Mouse (Mus musculus): ENCODE results near the gene Ccr10.

The Ccr10 gene

GRCm38 (mm10) chr11:101190181-101190912, 15.1 kb upstream of the Ccr10 start:
- in situ Hi-C loops (cut with MboI; ENCODE audit: unreplicated experiment in 2 of 2) = loop anchor here (25.0 kb wide), 1 partner anchor 828 kb away; the partner anchor contains the start of gene Hap1 (in 2 of the 2)

- in situ Hi-C loops (cut with MboI; ENCODE audit: unreplicated experiment in 2 of 2) = loop anchor here (25.0 kb wide), 1 partner anchor 827 kb away; the partner anchor contains the start of gene Hap1 (in 2 of the 2)
Measured at GRCm38 (mm10) chr11:101189495-101190180, 14.4 kb upstream of the Ccr10 start.

GRCm38 (mm10) chr11:101188166-101188805, 13.0 kb upstream of the Ccr10 start:
- in situ Hi-C loops (cut with MboI; ENCODE audit: unreplicated experiment in 2 of 2) = loop anchor here (25.0 kb wide), 1 partner anchor 826 kb away; the partner anchor contains the start of gene Hap1 (in 2 of the 2)

DNA sequence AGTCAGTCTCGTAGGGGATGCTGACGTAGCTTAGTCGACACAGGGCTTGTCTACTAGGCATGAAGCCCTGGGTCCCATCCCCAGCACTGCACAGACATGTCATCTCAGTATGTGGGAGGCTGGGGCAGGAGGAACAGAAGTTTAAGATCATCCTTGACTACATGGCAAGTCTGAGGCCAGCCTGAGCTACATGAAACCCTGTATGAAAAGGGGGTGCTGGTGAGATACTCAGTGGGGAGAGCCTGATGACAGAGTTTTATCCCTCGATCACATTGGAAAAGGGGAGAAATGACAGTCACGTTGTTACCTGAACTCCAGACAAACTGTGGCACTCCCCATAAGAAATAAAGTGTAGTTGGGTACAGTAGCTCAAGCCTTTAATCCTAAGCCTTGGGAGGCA, 12.3 kb upstream of the Ccr10 start:
- in situ Hi-C loops (cut with MboI; ENCODE audit: unreplicated experiment in 2 of 2) = loop anchor here (25.0 kb wide), 1 partner anchor 825 kb away; the partner anchor contains the start of gene Hap1 (in 2 of the 2)

DNA sequence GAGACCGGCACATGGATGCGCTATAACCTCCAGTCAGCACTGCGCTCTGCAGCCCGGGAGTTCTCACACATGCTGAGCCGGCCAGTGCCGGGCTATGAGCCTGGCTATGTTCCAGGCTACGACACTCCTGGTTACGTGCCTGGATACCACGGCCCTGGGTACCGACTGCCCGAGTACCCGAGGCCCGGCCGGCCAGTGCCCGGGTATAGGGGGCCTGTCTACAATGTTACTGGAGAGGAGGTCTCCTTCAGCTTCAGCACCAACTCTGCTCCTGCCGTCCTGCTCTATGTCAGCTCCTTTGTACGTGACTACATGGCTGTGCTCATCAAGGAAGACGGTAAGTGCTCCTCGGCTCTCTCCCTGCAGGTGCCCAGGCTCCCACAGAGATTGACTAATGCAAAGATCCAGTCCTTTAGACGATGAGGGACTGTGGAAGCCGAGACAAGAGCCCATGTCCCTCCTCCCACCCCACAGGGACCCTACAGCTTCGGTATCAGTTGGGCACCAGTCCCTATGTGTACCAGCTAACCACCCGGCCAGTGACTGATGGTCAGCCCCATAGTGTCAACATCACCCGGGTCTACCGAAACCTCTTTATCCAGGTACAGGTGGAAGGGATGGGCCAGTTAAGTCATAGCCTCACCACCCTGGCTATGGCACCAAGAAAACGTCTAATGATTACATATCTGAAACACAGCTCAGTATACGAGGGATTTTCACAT, 11.4 kb upstream of the Ccr10 start:
- in situ Hi-C loops (cut with MboI; ENCODE audit: unreplicated experiment in 2 of 2) = loop anchor here (25.0 kb wide), 1 partner anchor 824 kb away; the partner anchor contains the start of gene Hap1 (in 2 of the 2)

DNA sequence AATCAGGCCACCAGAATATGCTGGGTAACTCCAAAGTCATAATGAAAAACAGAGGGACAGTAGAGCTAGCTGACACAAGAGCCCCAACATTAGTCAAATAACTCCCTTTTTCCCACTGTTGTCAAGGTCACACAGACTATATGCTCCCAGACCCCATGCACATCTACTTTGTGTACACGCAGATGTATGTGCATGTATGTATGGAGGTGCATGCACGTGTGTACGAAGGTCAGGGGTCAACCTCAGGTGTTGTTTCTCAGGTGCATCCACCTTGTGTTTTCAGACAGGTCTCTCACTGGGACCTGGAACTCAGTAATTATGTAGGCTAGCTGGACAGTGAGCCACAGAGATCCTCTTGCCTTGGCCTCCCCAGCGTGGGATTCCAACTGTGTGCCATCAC, 10.2 kb upstream of the Ccr10 start:
- in situ Hi-C loops (cut with MboI; ENCODE audit: unreplicated experiment in 2 of 2) = loop anchor here (25.0 kb wide), 1 partner anchor 823 kb away; the partner anchor contains the start of gene Hap1 (in 2 of the 2)

DNA sequence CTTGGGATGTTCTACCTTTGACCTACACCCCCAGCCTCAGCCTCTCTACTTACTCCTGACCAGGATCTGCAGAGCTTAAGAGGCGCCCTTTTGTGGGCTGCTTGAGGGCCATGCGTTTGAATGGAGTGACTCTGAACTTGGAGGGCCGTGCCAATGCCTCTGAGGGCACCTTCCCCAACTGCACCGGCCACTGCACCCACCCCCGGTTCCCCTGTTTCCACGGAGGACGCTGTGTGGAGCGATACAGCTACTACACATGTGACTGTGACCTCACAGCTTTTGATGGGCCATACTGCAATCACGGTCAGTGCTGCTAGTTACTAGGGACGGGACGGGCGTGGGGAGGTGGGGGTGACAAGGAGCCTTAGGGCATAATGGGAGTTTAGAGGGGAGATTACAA, 9.7 kb upstream of the Ccr10 start:
- in situ Hi-C loops (cut with MboI; ENCODE audit: unreplicated experiment in 2 of 2) = loop anchor here (5.0 to 25.0 kb wide), 3 partner anchors 103 to 823 kb away; partner anchors contain the start of genes Hap1 (in 2 of the 2) and Coasy (in 1 of the 2)

DNA sequence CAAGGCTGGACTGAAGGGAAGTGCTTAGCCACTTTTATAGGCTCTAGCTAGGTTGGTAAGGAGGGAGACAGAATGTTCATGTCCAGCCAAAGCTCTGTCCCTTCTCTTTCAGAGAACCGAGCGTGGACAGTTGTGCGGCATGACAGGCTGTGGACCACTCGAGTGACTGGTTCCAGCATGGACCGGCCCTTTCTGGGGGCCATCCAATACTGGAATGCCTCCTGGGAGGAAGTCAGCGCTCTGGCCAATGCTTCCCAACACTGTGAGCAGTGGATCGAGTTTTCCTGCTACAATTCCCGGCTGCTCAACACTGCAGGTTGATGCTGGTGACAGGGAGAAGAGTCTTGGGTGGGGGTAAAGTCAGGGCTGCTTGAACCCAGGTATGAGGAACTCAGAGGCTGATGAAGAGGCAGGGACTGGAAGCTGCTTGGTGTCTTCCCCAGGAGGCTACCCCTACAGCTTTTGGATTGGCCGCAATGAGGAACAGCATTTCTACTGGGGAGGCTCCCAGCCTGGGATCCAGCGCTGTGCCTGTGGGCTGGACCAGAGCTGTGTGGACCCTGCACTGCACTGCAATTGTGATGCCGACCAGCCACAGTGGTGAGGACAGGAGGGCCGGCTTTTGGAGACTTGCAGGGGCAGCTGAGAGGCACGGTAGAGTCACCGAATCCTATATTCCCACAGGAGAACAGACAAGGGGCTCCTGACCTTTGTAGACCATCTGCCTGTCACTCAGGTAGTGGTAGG, 7.7 kb upstream of the Ccr10 start:
- in situ Hi-C loops (cut with MboI; ENCODE audit: unreplicated experiment in 2 of 2) = loop anchor here (5.0 to 25.0 kb wide), 3 partner anchors 101 to 821 kb away; partner anchors contain the start of genes Hap1 (in 2 of the 2) and Coasy (in 1 of the 2)

GRCm38 (mm10) chr11:101181961-101182360, 6.7 kb upstream of the Ccr10 start:
- in situ Hi-C loops (cut with MboI; ENCODE audit: unreplicated experiment in 2 of 2) = loop anchor here (5.0 to 25.0 kb wide), 3 partner anchors 100 to 820 kb away; partner anchors contain the start of genes Hap1 (in 2 of the 2) and Coasy (in 1 of the 2)

DNA sequence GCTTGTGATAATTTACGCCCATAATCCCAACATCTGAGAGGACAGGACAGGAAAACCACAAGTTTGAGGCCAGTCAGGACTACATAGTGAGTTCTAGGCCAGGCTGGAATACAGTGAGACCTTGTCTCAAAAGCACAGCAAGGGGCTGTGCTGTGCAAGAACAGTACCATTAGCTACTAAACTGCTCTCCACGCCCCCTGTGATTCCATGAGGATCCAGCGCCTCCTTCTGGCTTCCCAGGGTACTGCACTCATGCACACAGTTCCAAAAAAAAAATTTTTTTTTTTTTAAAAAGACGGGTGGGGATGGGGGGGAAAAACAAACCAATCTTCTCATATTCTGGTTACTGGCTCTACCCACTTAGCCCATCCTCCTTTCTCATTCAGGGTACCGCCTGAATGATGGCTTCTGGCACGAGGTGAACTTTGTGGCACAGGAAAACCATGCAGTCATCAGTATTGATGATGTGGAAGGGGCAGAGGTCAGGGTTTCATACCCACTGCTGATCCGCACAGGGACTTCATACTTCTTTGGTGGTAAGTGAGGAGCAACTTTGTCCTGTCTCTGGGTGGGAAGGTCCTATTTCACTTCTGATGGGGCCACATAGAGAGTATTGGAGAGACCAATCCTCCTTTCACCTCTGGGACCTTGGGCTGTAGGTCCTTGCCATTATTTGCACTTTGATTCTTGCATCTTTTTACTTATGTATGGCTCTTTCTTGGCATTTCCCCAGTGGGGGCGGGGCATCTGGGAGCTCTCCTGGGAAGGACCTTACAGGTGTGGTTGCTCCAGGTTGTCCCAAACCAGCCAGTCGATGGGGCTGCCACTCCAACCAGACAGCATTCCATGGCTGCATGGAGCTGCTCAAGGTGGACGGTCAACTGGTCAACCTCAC, 5.8 kb upstream of the Ccr10 start:
- in situ Hi-C loops (cut with MboI; ENCODE audit: unreplicated experiment in 2 of 2) = loop anchor here (5.0 to 25.0 kb wide), 3 partner anchors 99 to 819 kb away; partner anchors contain the start of genes Hap1 (in 2 of the 2) and Coasy (in 1 of the 2)

GRCm38 (mm10) chr11:101180261-101180660, 5.0 kb upstream of the Ccr10 start:
- in situ Hi-C loops (cut with MboI; ENCODE audit: unreplicated experiment in 2 of 2) = loop anchor here (5.0 to 25.0 kb wide), 3 partner anchors 98 to 818 kb away; partner anchors contain the start of genes Hap1 (in 2 of the 2) and Coasy (in 1 of the 2)

DNA sequence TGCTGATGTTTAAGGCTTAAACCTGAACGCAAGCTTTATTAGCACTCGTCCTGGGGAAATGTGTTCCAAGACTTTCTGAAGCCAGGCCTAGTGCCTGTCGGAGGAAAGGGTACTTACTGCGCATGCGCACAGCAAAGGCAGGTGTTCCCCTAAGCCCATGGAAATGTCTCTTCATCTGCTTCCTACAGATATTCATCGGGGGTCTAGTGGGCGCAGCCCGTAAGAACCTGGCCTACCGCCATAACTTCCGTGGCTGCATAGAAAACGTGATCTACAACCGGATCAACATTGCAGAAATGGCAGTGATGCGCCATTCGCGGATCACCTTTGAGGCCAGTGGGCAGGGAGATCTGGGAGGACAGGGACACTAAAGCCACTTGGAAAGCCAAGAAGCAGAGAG, 4.1 kb upstream of the Ccr10 start:
- in situ Hi-C loops (cut with MboI; ENCODE audit: unreplicated experiment in 2 of 2) = loop anchor here (25.0 kb wide), 1 partner anchor 817 kb away; the partner anchor contains the start of gene Hap1 (in 2 of the 2)

GRCm38 (mm10) chr11:101178061-101179058, 3.1 kb upstream of the Ccr10 start:
- in situ Hi-C loops (cut with MboI; ENCODE audit: unreplicated experiment in 2 of 2) = loop anchor here (25.0 kb wide), 1 partner anchor 816 kb away; the partner anchor contains the start of gene Hap1 (in 2 of the 2)

DNA sequence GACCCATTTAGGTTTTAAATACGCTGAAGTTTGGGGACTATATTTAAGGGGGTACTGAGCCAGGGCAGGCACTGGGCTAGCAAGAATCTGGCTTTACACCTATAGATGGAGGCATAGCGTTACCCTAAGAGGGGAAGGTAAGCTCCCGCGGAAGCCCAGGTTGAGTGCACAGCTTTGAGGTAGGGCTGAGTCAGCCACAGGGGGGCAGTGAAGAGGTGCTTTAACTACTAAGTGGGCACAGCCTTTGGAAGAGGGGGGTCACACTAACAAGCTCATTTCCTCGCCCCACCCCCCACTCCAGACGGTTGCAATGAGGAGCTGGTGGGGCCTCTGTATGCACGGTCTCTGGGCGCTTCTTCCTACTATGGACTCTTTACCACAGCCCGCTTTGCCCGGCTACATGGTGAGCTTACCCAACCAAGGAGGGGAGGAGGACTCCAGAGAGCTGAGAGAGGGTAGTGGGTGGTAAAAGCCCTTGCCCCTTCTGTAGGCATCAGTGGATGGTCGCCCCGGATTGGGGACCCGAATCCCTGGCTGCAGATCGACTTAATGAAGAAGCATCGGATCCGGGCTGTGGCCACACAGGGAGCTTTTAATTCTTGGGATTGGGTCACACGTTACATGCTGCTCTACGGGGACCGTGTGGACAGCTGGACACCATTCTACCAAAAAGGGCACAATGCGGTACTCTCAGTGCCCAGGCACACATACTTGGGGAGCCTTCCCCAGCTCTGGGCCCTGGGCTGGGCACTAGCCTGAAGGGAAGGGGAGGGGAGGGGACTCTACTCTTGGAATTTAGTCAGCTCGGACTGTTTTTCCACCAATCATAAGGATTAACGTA, 1.9 kb upstream of the Ccr10 start:
- in situ Hi-C loops (cut with MboI; ENCODE audit: unreplicated experiment in 2 of 2) = loop anchor here (25.0 kb wide), 1 partner anchor 815 kb away; the partner anchor contains the start of gene Hap1 (in 2 of the 2)

DNA sequence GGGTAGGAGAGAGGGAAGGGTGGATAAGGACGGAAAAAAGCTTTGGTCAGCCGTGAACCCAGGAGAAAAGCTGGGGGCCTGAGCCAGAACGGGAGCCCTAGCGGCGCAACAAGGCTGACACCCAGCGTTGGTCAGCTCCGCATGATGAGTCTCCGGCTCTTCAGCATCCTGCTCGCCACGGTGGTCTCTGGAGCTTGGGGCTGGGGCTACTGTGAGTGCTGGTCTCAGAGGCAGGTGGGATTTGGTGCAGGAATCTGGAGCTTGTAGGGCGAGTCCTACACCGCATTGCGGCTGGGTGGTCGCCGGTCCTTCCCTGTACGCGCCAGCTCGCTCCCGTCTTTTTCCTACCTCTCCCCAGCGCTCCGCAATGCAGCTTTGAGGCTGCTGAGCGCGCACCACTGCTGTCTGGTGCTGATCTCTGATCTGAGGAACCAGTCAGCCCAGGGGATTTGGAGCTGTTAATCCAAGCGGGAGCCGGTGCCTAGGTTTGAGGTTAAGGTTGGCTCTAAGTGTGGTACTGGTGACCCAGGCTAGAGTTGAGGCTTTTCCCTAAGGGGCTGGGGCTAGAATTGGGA, 961 bp upstream of the Ccr10 start:
- in situ Hi-C loops (cut with MboI; ENCODE audit: unreplicated experiment in 2 of 2) = loop anchor here (25.0 kb wide), 1 partner anchor 814 kb away; the partner anchor contains the start of gene Hap1 (in 2 of the 2)
